In the genomic region with DNA sequence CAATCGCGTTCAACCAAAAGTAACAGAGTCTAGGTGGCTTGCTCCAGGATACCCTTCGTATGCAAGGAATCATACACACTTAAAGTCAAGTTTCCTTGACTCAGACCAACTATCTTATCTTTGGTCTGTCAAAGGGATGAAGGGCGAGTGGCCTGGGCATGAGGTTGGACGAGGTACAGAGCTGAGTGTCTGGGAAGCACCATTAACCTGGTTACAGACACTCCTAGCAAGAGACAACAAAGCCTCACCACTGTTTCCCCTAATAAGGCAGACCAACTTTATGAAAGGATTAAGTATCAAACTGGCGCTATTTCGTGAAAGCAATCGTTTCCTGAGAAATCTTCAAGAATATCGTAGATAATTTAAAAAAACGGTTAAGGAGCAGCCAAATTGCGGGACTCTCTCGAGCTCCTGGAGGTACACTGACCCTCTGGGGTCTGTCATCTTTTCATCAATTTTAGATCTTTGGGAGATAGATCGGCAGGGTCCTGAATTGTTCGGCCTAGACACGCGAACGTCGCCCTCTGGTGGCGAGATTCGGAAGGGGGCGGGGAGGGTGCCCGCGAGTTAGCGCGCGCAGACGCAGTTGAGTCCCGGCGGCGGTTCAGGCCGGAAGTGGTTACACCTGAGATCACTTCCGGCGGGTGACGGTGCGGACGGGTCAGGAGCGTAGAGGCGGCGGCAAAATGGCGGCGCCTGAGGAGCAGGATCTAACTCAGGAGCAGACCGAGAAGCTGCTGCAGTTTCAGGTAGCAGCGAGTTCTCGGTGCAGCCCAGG, we compare ENCODE assay signal across 8 mouse cellular contexts. TPM values are rescaled to one million over a fixed set of nuclear protein-coding genes. Genes with fewer than 3 reads are reported as not detected.
DNase-seq lines count a peak whose midpoint lies in the region; ATAC-seq and TF ChIP-seq lines count a peak whose summit lies in the region.

A gene (plus strand): TSS at position 630 of the 778 bp plus-strand sequence.

- H3K36me3 ChIP-seq in G1E (replicated peaks) = peaks cover 21% of the 10 kb centered on the region
- H3K36me3 ChIP-seq in forebrain, postnatal 0 days (ENCODE audit: insufficient read depth) = no peaks in the 10 kb centered on the region
- H3K36me3 ChIP-seq in lung, embryonic 15.5 days = no peaks in the 10 kb centered on the region

- peak; percentile 94 for ATAC-seq in G1E (ENCODE audit: extremely low read depth, insufficient number of reproducible peaks, low FRiP score, poor library complexity, severe bottlenecking)
- ATAC-seq in forebrain, postnatal 0 days = peak; percentile 100
- peak; percentile 98 for ATAC-seq in lung, embryonic 15.5 days (ENCODE audit: borderline replicate concordance, extremely low read depth, low FRiP score, low TSS enrichment)

- peaks cover 28% of the 10 kb centered on the region for H3K4me1 ChIP-seq in G1E (ENCODE audit: insufficient read depth, low read depth, low read length)
- peaks cover 3% of the 10 kb centered on the region; the same call in 1 of the 2 replicates for H3K4me1 ChIP-seq in forebrain, postnatal 0 days (ENCODE audit: insufficient read depth)
- H3K4me1 ChIP-seq in lung, embryonic 15.5 days = peaks cover 12% of the 10 kb centered on the region

- no peaks in the 10 kb centered on the region for H3K9me3 ChIP-seq in G1E (replicated peaks)
- no peaks in the 10 kb centered on the region for H3K9me3 ChIP-seq in forebrain, postnatal 0 days (ENCODE audit: low read length)
- no peaks in the 10 kb centered on the region for H3K9me3 ChIP-seq in lung, embryonic 15.5 days

- peak within 1 kb of the TSS; percentile 83 for H3K9ac ChIP-seq in forebrain, postnatal 0 days
- peak within 1 kb of the TSS; percentile 96 for H3K9ac ChIP-seq in lung, embryonic 15.5 days

- H3K27me3 ChIP-seq in G1E (ENCODE audit: insufficient read depth, low read length) = peaks cover 4% of the 10 kb centered on the region; the same call in 1 of the 2 replicates
- peaks cover 3% of the 10 kb centered on the region; the same call in 1 of the 2 replicates for H3K27me3 ChIP-seq in forebrain, postnatal 0 days (ENCODE audit: insufficient read depth, low read length)
- no peaks in the 10 kb centered on the region for H3K27me3 ChIP-seq in lung, embryonic 15.5 days

- DNase-seq in G1E (ENCODE audit: low spot score) = peak; percentile 88
- DNase-seq in cerebellum, adult 18-20 months = peak; percentile 97 to 100
- peak; percentile 99 for DNase-seq in forebrain, postnatal 0 days
- peak; percentile 99 for DNase-seq in heart, postnatal 4 days
- DNase-seq in layer of hippocampus, adult 8-10 months (ENCODE audit: low spot score in 2 of 2) = peak; percentile 96 to 100
- peak; percentile 91 for DNase-seq in ovary, adult 18-20 months (ENCODE audit: low spot score)
- peak; percentile 96 for DNase-seq in thymus, postnatal 0 days (ENCODE audit: low spot score)

- 11% methylated on average over 43 of the region's 44 CpGs for WGBS in forebrain, postnatal 0 days
- 9% methylated on average over 44 of the region's 44 CpGs for WGBS in lung, embryonic 15.5 days

- peak within 1 kb of the TSS; percentile 99 for H3K4me3 ChIP-seq in G1E (ENCODE audit: low read depth, low read length)
- H3K4me3 ChIP-seq in forebrain, postnatal 0 days (ENCODE audit: low read depth, low read length) = peak within 1 kb of the TSS; percentile 88
- peak within 1 kb of the TSS; percentile 70 for H3K4me3 ChIP-seq in lung, embryonic 15.5 days

- TF ChIP-seq CTCF in G1E (IDR thresholded peaks at IDR 0.05; ENCODE audit: low read depth, low read length) = peak; percentile 57
- peak; percentile 99 for TF ChIP-seq CTCF in forebrain, postnatal 0 days (IDR thresholded peaks at IDR 0.05; ENCODE audit: low read depth)

- H3K4me2 ChIP-seq in forebrain, postnatal 0 days (ENCODE audit: low read depth) = peak within 1 kb of the TSS; percentile 67
- H3K4me2 ChIP-seq in lung, embryonic 15.5 days = peak within 1 kb of the TSS; percentile 77

- peak within 1 kb of the TSS; percentile 86 for H3K27ac ChIP-seq in forebrain, postnatal 0 days (ENCODE audit: low read depth, low read length)
- peak within 1 kb of the TSS; percentile 66 for H3K27ac ChIP-seq in lung, embryonic 15.5 days

RNA-seq across cellular contexts. Expression of the gene that starts here (rescaled TPM):
- 80.9 and 87.6 TPM in 2 replicates for total RNA-seq in G1E (2014; fragmentation: Nextera tagmentation)
- 35.9 and 47.9 TPM in 2 replicates for total RNA-seq in G1E (2017)
- 12.9 and 14.5 TPM in 2 replicates for polyA plus RNA-seq in G1E (2012)
- total RNA-seq in forebrain, postnatal 0 days (2014; rRNA removed) = 54.5 and 60.5 TPM in 2 replicates
- 35.0 and 49.3 TPM in 2 replicates for polyA plus RNA-seq in forebrain, postnatal 0 days (2015; fragmentation: Nextera tagmentation; extraction: Ambion mirVana)
- 10 to 100 TPM; 41.7 to 42.8 TPM for total RNA-seq in heart, postnatal 4 days (2021)
- 10 to 100 TPM; 48.9 to 67.1 (median 53.6) TPM for total RNA-seq in layer of hippocampus, adult 8-10 months (2022)
- polyA plus RNA-seq in lung, embryonic 15.5 days (2015; fragmentation: Nextera tagmentation; extraction: Ambion mirVana) = 72.7 and 82.9 TPM in 2 replicates
- 52.6 and 52.8 TPM in 2 replicates for polyA plus RNA-seq in thymus, postnatal 0 days (2015; fragmentation: Nextera tagmentation; extraction: Ambion mirVana)

Comparison
In these comparisons a context has a peak if more than half of its experiments do, and no peak if none do; other contexts are left out.
1. Peak in every context shown above with its lines: DNase-seq, ATAC-seq, H3K4me3 ChIP-seq and H3K27ac ChIP-seq.